Mouse (Mus musculus) hindbrain, embryonic 13.5 days (tissue): ENCODE results near the gene Taf6l. TPM values are rescaled to one million over a fixed set of nuclear protein-coding genes. Genes with fewer than 3 reads are reported as not detected.

ENCODE experiments used
- ATAC-seq: fragments of 200-750 bp; cut with Nextera tagmentation; 2 replicates; pipeline ENCODE4 v1.8.0; 2017; ENCODE audit warnings: moderate TSS enrichment; ENCODE audit not compliant: low FRiP score
- H3K27ac ChIP-seq: fragments of 300-500 bp; sonication (generic); 2 replicates; pipeline ENCODE4 v1.5.1; 2015; ENCODE audit warnings: inconsistent platforms, mild to moderate bottlenecking, moderate library complexity
- H3K27me3 ChIP-seq: fragments of 300-500 bp; sonication (generic); 2 replicates; pipeline ENCODE4 v1.6.1; 2015; ENCODE audit warnings: mild to moderate bottlenecking, inconsistent platforms
- H3K36me3 ChIP-seq: fragments of 300-500 bp; sonication (generic); 2 replicates; pipeline ENCODE4 v1.6.1; 2015; ENCODE audit warnings: mild to moderate bottlenecking, inconsistent platforms
- H3K4me1 ChIP-seq: fragments of 300-500 bp; sonication (generic); replicated peaks from 2 replicates; pipeline ENCODE4 v1.6.1; 2015; ENCODE audit warnings: inconsistent platforms
- H3K4me2 ChIP-seq: fragments of 300-500 bp; sonication (generic); 2 replicates; pipeline ENCODE4 v1.6.1; 2015; ENCODE audit warnings: inconsistent platforms, mild to moderate bottlenecking, moderate library complexity
- H3K4me3 ChIP-seq: fragments of 300-500 bp; sonication (generic); 2 replicates; pipeline ENCODE4 v1.5.1; 2015; ENCODE audit warnings: mild to moderate bottlenecking, inconsistent platforms
- H3K9ac ChIP-seq: fragments of 300-500 bp; sonication (generic); 2 replicates; pipeline ENCODE4 v1.6.1; 2015; ENCODE audit warnings: mild to moderate bottlenecking, inconsistent platforms
- H3K9me3 ChIP-seq: fragments of 300-500 bp; sonication (generic); 2 replicates; pipeline ENCODE4 v1.6.1; 2016; ENCODE audit warnings: inconsistent platforms
- WGBS: fragments of 180-500 bp; shearing (Covaris S2); methylation state at CpG from one replicate; pipeline ENCODE4 v1.1.7; 2015; 5-methylcytosine and 5-hydroxymethylcytosine counted together
- polyA plus RNA-seq: library from polyadenylated mRNA; unstranded; fragments of >200 nt; fragmentation: Nextera tagmentation; extraction: Ambion mirVana; gene quantifications from 2 replicates; pipeline ENCODE4 v1.2.1, GENCODE M21; 2015

Gene Taf6l
- polyA plus RNA-seq, 1 experiment from 2014 or later: 30.1 TPM

DNA sequence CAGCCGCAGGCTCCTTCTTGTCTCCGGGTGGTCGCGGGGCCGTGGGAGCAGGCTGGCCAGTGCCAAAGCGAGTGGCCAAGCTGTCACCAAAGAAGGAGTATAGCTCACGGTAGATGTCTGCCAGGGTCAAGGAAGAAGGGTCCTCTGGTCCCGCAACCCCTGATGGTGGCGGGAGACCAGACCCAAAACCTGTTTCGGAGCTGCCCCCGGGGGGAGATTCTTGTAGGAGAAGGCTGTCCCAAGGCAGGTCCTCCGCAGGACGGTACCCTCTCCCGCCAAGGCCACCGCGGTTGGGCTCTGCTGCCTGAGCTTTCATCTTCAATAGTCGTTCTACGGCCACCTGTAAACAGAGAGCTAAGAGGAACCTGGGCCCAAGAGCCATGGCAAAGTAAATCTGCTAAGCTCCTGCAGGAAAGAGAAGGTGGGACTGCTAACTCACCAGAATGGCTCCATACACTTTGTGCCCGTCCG, 11.2 kb downstream of the Taf6l start:
- peak; percentile 58 for ATAC-seq
- 6% methylated on average over 20 of the region's 20 CpGs for WGBS

GRCm38 (mm10) chr19:8774086-8774835, 12.0 kb downstream of the Taf6l start, which contains the start of gene Tmem179b:
Gene Tmem179b, minus strand, starts transcription at chr19:8774467.
- H3K4me3 ChIP-seq: peak within 1 kb of the TSS; percentile 69
- peaks cover 42% of the 10 kb centered on the region for H3K4me1 ChIP-seq
- no peaks in the 10 kb centered on the region for H3K27me3 ChIP-seq
- peak within 1 kb of the TSS; percentile 99 for H3K27ac ChIP-seq
- under 1% methylated on average over 68 of the region's 68 CpGs for WGBS
- peak within 1 kb of the TSS; percentile 89 for H3K9ac ChIP-seq
- peak within 1 kb of the TSS; percentile 99 for H3K4me2 ChIP-seq
- no peaks in the 10 kb centered on the region for H3K9me3 ChIP-seq
- peaks cover 34% of the 10 kb centered on the region for H3K36me3 ChIP-seq
- ATAC-seq: peak; percentile 95

More for the DNA sequence above, 11.2 kb downstream of the Taf6l start:
- Histone ChIP-seq H3K4me2 (peak overlapping the region; percentile 99), H3K4me3 (peak overlapping the region; percentile 69), H3K9ac (peak overlapping the region; percentile 89), H3K27me3 (no peaks in the 10 kb centered on the region), H3K4me1 (peaks cover 42% of the 10 kb centered on the region), H3K9me3 (no peaks in the 10 kb centered on the region), H3K36me3 (peaks cover 30% of the 10 kb centered on the region), H3K27ac (peak overlapping the region; percentile 99)

DNA sequence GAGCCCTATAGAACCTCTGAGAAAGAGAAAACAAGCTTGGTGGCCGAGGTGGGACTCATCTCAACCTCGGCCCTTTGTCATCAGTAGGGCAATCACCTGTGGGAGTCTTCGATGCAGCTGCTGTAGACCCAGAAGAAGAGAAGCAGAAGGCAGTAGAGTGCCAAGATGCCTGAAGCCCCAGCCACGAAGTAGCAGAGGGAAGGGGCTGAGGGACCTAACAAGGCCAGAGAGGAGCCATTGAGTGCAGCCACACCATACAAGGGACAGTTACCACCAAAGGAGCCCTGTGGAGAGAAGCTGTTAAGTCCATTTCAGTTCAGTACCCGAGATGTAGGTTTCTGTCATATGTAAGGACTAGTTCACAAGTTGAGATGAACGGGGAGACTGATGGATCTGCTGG, 12.8 kb downstream of the Taf6l start:
- Histone ChIP-seq H3K27ac (peak overlapping the region; percentile 55; the same call in 1 of the 2 replicates), H3K4me2 (peak overlapping the region; percentile 99), H3K9ac (peak overlapping the region; percentile 89), H3K9me3 (no peaks in the 10 kb centered on the region), H3K36me3 (peaks cover 37% of the 10 kb centered on the region), H3K4me3 (peak overlapping the region; percentile 69), H3K4me1 (peaks cover 42% of the 10 kb centered on the region), H3K27me3 (no peaks in the 10 kb centered on the region)
- ATAC-seq: no peak
- WGBS: 59% methylated on average over 6 of the region's 6 CpGs

GRCm38 (mm10) chr19:8772996-8773395, 13.2 kb downstream of the Taf6l start:
- Histone ChIP-seq H3K27me3 (no peaks in the 10 kb centered on the region), H3K4me3 (peak overlapping the region; percentile 69), H3K4me2 (peak overlapping the region; percentile 99), H3K27ac (peak overlapping the region; percentile 55; the same call in 1 of the 2 replicates), H3K36me3 (peaks cover 37% of the 10 kb centered on the region), H3K4me1 (peaks cover 42% of the 10 kb centered on the region), H3K9me3 (no peaks in the 10 kb centered on the region), H3K9ac (peak overlapping the region; percentile 89; the same call in 1 of the 2 replicates)
- ATAC-seq: no peak
- WGBS: 83% methylated on average over 5 of the region's 5 CpGs

- Histone ChIP-seq H3K36me3 (peaks cover 58% of the 10 kb centered on the region), H3K4me1 (peaks cover 36% of the 10 kb centered on the region), H3K27me3 (no peaks in the 10 kb centered on the region), H3K4me2 (peak within 1 kb of the TSS; percentile 73), H3K9me3 (no peaks in the 10 kb centered on the region), H3K9ac (peak within 1 kb of the TSS; percentile 96), H3K4me3 (peak within 1 kb of the TSS; percentile 79), H3K27ac (peak within 1 kb of the TSS; percentile 93)
- ATAC-seq: peak; percentile 25
- 21% methylated on average over 29 of the region's 29 CpGs for WGBS
These were observed 15.5 kb downstream of the Taf6l start, which contains the start of gene Tmem223 for GRCm38 (mm10) chr19:8770567-8771270. Gene Tmem223, plus strand, starts transcription at chr19:8770996.

DNA sequence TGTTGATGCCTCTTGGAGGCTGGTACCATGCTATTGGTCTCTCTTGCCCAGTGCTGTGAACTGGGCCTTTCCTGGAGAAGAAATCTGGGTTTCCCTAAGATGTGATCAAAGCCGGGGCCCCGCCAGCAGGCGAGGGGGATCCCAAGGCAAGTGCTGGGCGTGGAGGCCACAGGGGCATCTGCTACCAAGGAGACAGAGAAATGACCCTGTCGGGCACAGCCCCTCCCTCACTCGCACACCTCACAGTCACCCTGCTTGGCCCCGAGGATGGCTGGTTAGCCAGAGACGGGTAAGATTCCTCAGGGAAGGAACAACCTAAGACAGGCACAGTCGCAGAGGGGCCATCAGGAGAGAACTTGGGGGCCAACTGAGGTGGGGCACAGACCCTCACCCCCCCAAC, 20.7 kb downstream of the Taf6l start:
- peaks cover 4% of the 10 kb centered on the region; the same call in 1 of the 2 replicates for H3K4me1 ChIP-seq
- H3K27me3 ChIP-seq: no peaks in the 10 kb centered on the region
- H3K4me2 ChIP-seq: no peak overlapping the region
- H3K4me3 ChIP-seq: no peak overlapping the region
- H3K27ac ChIP-seq: no peak overlapping the region
- 99% methylated on average over 9 of the region's 9 CpGs for WGBS
- H3K9me3 ChIP-seq: no peaks in the 10 kb centered on the region
- H3K36me3 ChIP-seq: peaks cover 84% of the 10 kb centered on the region
- no peak for ATAC-seq
- no peak overlapping the region for H3K9ac ChIP-seq

GRCm38 (mm10) chr19:8763276-8763675, 22.9 kb downstream of the Taf6l start:
- 92% methylated on average over 4 of the region's 4 CpGs for WGBS
- Histone ChIP-seq H3K4me3 (no peak overlapping the region), H3K4me2 (no peak overlapping the region), H3K36me3 (peaks cover 64% of the 10 kb centered on the region), H3K27ac (no peak overlapping the region), H3K27me3 (no peaks in the 10 kb centered on the region), H3K9ac (no peak overlapping the region), H3K4me1 (peaks cover 9% of the 10 kb centered on the region), H3K9me3 (no peaks in the 10 kb centered on the region)
- ATAC-seq: no peak

- ATAC-seq: no peak
- H3K4me3 ChIP-seq: no peak overlapping the region
- no peaks in the 10 kb centered on the region for H3K9me3 ChIP-seq
- 97% methylated on average over 2 of the region's 2 CpGs for WGBS
- H3K4me1 ChIP-seq: peaks cover 23% of the 10 kb centered on the region
- H3K9ac ChIP-seq: no peak overlapping the region
- no peak overlapping the region for H3K4me2 ChIP-seq
- H3K36me3 ChIP-seq: peaks cover 39% of the 10 kb centered on the region
- no peaks in the 10 kb centered on the region for H3K27me3 ChIP-seq
- no peak overlapping the region for H3K27ac ChIP-seq
These were observed 25.5 kb downstream of the Taf6l start for GRCm38 (mm10) chr19:8760757-8761156.

GRCm38 (mm10) chr19:8758899-8759298, 27.3 kb downstream of the Taf6l start:
- Histone ChIP-seq H3K27ac (no peak overlapping the region), H3K27me3 (no peaks in the 10 kb centered on the region), H3K9me3 (no peaks in the 10 kb centered on the region), H3K4me3 (no peak overlapping the region), H3K9ac (no peak overlapping the region), H3K4me1 (peaks cover 27% of the 10 kb centered on the region), H3K4me2 (peak overlapping the region; percentile 74; the same call in 1 of the 2 replicates), H3K36me3 (peaks cover 36% of the 10 kb centered on the region)
- ATAC-seq: no peak
- 91% methylated on average over 2 of the region's 2 CpGs for WGBS

DNA sequence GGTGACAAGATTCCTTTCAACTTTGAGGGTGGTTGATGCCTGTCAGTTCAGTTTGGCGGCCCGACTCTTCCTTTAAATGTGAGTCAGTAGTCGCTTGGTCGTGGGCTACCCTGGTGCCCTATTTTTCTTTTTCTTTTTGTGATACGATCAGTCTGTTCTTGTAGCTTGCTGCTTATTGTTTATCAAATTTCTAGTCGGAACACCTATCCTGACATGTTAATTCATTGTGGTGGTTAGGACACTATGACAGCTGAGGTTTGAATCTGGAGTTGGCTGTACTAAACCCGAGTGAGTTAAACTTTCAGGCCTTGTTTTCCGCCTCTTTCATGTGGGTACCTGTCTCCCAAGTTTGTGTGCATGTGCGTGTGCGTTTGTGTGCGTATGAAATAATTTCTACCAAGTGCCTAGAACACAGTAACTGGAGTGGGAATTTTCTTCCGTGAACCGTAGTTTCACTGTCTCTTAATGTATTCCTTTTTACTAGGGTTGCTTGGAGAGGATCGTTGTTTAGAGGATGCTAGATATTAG, 28.7 kb downstream of the Taf6l start:
- peaks cover 31% of the 10 kb centered on the region for H3K36me3 ChIP-seq
- no peak; the same call in 1 of the 2 replicates for ATAC-seq
- 9% methylated on average over 14 of the region's 14 CpGs for WGBS

GRCm38 (mm10) chr19:8756635-8757387, 29.4 kb downstream of the Taf6l start, which contains the start of gene Nxf1:
Gene Nxf1, plus strand, starts transcription at chr19:8757073.
- WGBS: under 1% methylated on average over 75 of the region's 75 CpGs
- Histone ChIP-seq H3K4me3 (peak within 1 kb of the TSS; percentile 97), H3K9me3 (no peaks in the 10 kb centered on the region), H3K27ac (peak within 1 kb of the TSS; percentile 94), H3K9ac (peak within 1 kb of the TSS; percentile 98), H3K36me3 (peaks cover 32% of the 10 kb centered on the region), H3K27me3 (no peaks in the 10 kb centered on the region), H3K4me2 (peak within 1 kb of the TSS; percentile 74), H3K4me1 (peaks cover 27% of the 10 kb centered on the region)
- ATAC-seq: peak; percentile 94

More for the DNA sequence above, 28.7 kb downstream of the Taf6l start:
- Histone ChIP-seq H3K4me2 (peak overlapping the region; percentile 74), H3K9me3 (no peaks in the 10 kb centered on the region), H3K9ac (peak overlapping the region; percentile 98), H3K4me1 (peaks cover 27% of the 10 kb centered on the region), H3K27me3 (no peaks in the 10 kb centered on the region), H3K27ac (peak overlapping the region; percentile 94), H3K4me3 (peak overlapping the region; percentile 97)
